Mouse (Mus musculus) ZHBTc4 (cell line): ENCODE results near the gene Tle3.
A peak's percentile ranks its signal among the peaks of the same experiment; 100 is the strongest.

Experiments used
- DNase-seq: peaks from one replicate; pipeline ENCODE4 v3.0.0-alpha.2; 2011; ENCODE audit warnings: low read depth, low spot score

The Tle3 gene

DNA sequence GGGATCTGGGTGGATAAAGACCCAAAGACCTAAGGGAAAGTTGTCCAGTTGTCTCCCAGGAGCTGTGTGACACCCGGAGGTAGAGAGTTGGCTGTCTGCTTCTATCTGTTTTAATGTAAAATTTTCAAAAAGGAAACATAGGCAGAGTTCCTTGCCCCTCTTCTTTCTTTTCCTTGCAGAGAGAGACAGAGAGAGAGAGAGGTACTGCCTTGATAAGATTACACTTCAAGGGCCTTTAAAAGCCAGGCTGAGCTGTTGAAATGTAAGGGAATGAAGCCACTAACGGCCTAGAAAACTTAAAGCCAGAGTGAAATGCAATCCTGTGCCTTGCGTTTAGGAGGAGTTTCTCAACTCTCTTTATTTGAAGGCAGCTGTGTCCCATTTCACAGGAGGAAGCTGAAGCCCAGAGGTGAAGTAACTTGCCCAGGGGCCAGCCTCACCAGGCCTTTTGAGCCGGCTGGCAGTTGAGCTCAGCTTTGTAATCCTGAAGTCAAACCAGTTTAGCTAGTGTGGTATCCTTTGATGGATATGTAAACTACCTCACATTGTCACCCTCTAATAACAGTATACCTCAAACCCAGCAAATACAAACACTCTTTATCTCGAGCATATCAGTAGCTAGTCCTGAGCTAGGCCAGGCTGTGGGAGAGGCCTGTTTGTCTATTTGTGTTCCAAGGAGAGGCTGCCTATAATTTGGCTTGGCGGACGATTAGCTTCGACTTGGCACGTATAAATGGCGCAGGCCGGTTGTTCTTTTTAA is 3.8 kb downstream of the Tle3 start:
- DNase-seq: no peak

DNA sequence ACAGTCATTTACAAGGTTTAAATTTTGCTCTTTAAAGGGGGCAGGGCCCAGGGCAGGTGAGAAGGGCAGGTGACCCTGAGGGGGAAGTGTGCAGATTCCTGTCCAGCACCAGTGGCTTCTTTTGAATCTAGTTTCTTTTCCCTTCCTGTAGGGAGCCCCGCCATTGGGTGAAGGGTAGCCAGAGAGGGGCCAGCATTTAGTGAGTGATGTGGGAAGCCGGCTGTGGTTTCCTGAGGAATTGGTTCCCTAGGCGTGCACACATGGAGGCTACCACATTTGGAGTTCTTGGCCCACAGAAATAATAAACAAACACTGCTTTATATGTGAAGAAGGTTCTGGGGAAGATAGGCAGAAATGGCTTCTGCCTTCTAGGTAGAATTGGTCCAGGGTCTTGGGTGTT is 4.5 kb downstream of the Tle3 start:
- DNase-seq: no peak

DNA sequence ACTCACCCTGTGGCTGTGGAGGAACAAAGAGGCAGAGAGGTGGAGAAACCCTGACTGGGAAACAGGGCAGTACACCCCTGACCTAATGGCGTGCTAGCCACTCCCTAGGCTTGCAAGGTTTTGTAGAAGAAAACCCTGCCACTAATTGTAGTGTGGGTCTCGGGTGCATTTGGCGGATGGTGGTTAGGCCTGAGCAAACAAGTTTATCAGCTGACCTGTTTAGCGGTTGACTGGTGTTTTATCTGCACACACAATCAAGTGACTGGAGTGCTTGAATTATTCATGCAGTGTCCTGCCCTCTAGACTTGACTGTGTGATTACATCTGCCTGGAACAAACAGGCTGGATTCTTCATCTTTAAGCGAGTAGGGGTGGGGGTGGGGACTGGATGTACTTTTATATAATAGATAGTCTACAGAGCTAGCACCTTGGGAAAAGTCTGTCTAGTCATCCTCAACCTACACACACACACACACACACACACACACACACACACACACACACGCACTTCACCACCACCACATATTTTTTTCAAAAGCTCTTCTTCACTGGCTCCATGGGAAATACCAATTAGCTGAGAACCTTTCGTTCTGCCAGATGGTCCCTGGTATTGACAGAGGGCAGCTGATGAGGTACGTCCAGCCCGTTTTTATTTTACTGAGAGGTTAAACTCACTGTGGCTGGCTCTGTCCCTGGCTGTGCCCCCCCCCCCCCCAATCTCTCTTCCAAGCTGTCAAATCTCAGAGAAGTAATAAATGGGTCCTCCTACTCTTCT is 5.7 kb downstream of the Tle3 start:
- peak; percentile 89 for DNase-seq

- no peak for DNase-seq
Measured at GRCm38 (mm10) chr9:61378516-61378915, 6.3 kb downstream of the Tle3 start.

DNA sequence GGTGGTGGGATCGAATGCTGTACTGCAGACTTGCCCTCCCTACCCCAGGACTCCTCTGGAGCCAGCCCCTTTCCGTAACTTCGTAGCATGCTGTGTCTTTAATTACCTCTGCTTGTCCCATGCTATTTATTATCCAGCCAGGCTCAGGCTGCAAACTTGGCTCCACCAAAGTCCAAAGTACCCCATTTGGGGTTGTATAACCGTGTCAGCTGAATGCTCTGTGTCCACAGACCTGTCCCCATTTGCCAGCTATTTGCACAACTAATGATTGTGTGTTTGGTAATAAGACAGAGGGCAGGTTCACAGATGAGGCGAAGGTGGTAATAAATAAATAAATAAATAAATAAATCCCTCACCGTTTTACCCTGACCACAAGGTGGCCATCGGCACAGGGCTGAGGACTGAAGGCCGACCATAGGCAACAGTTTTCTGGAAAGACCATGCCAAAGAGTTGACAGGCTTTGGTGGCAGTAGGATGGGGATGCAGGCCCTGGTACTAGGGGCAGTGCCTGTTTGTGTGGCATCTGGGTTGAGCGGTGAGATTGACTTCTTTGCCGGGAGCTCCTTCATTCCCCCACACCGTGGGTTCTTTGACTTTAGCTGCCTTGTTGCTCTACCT is 7.0 kb downstream of the Tle3 start:
- DNase-seq: no peak

DNA sequence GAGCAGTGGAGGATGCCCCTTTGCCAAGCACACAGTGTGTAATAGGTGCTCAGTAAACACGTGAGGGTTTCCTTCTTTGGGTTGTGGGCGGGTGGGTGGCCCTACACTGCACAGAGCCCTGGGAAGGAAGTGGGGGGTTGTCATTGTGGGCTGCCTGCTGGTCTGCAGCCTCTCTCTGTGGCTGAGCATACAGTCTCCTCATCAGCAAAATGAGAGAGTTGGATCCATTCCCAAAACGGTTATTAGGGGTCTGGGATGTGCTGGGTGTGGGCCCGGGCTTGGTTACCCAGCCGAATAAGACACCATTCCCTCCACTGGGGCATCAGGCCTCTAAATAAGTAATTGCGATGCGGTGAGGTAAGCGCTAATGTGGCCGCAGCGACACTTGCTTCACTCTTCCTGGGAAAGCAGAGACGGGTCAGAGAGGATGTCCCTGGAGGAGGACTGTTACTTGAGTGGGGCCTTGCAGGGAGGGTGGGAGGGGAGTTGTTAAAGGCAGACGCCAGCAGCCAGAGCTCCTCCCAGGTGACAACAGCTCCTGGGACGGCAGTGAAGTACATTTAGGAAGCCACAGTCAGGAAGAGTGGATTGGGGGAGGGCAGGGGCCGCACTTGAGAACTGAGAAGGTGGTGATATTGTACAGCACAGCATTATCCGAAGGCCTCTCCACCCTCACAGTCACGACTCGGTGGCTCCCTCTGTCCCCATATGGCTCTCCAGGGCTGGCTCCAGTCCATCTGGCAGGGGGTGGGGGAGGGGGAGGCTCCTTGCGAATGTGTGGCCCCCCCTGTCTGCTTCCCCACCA is 8.3 kb downstream of the Tle3 start:
- DNase-seq: no peak

DNA sequence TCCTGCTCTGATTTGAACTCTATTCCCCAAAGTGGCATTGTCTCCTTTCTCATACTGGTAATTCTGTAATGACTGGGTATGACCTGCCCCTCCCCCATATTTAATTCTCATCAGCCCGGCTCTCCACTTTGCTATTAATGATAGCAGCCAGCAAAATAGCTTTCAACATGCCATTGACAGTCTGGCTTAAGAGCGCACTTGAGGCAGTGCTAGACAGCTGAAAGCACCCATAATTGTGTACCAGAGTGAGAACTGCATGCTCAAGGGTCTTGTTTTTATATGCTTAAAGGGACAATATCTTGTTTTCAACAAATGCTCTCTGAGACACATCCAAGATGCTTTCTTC is 8.9 kb downstream of the Tle3 start:
- DNase-seq: no peak

DNA sequence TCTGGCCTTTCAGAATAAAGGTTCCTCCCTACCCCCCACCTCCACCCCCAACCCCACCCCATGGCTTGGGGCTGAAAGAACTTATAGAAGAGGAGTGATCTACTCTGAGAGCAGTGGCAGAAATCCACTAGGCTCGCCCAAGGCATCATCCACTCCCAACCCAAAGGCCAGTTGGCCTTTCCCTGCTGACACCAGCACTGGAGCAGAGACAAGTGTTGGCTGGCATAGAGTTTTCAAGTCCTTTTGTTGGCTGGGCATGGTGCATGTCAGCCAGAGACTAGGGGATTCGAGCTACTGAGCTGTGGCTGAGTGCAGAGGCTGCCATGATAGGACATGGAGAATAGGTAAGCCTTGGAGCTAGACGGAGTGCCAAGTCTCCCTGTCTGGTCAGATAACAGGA is 9.3 kb downstream of the Tle3 start:
- DNase-seq: no peak

GRCm38 (mm10) chr9:61382595-61383186 is 10.5 kb downstream of the Tle3 start:
- DNase-seq: no peak

DNA sequence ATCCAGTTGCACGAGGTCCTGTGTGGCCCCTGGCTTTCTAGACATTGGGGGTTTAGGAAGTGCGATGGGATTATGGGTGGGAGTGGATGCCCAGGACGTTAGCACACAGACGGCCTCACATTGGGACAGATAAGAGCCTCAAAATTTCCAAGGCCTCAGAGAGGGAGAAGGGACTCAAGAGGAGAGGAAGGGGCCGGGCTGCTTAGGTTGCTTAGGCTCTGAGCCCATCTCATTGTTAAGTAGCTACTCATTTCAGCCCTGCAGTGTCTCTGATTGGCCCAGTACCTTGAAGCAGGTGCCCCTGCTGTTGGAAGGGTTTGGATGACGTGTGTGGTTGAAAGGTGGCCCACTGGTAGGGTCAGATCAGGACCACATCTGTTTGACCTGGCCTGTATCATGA is 11.9 kb downstream of the Tle3 start:
- DNase-seq: no peak

GRCm38 (mm10) chr9:61384646-61385443 is 12.7 kb downstream of the Tle3 start:
- peak; percentile 56 for DNase-seq

- DNase-seq: peak; percentile 78
Measured at GRCm38 (mm10) chr9:61385753-61386152, 13.6 kb downstream of the Tle3 start.

DNA sequence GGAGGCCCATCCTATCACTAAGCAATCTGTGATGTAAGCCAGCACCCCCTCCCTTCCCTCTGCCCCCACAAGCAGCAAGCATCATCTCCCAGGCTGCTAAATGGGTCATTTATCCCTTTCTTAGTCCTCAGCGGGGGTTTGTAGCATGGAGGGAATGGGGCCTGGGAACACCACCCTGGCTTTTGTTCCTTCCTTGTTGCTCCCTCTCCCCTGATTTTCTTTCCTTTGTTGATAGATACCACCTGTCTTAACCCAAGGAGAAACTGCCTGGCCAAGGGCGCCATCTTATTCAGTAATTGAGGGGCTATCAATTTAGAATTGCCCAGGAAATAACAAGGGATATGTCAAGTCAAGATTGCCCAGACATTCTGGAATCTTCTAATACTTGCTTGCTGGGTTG is 14.1 kb downstream of the Tle3 start:
- peak; percentile 93 for DNase-seq

GRCm38 (mm10) chr9:61387797-61388196 is 15.6 kb downstream of the Tle3 start:
- no peak for DNase-seq

GRCm38 (mm10) chr9:61388214-61388613 is 16.0 kb downstream of the Tle3 start:
- DNase-seq: no peak

GRCm38 (mm10) chr9:61388689-61389403 is 16.7 kb downstream of the Tle3 start:
- no peak for DNase-seq

GRCm38 (mm10) chr9:61389404-61389701 is 17.2 kb downstream of the Tle3 start:
- no peak for DNase-seq

DNA sequence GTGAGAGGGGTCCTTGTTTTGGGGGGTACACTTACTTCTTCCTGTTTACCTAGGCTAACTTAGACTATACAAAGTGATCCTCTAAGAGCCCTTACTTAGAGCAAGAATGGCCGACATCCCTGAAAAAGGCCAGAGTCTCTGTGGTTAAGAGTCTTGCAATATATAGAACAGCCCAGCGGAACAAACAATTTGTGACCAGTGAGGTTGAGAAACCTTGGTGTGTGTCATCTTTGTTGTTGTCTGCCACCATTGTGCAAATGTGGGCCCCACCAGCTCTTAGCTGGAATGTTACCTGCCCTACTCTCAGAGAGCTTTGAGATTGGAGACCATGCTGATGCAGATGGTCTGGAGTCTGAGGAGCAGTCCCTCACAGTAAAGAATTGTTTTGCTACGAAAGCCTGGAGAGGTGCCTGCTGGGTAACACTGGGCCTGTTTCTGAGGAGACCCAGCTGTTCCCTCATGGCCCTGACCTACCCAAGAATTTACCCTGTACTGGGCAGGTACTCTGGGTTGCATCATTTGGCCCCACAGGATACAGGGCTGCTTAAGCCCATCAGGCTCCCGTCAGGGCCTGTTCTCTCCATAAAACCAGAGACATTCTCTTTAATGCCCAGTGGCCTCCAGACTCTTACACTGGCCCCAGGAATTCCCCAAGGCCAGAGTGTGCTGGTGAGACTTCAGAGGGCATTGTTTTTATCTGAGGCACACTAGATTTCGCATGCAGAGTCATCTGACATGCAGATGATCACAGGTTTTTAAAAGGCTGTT is 19.6 kb downstream of the Tle3 start:
- no peak for DNase-seq

GRCm38 (mm10) chr9:61392338-61392620 is 20.1 kb downstream of the Tle3 start:
- DNase-seq: no peak

- DNase-seq: no peak
Measured at GRCm38 (mm10) chr9:61393161-61393560, 21.0 kb downstream of the Tle3 start.
